Mouse (Mus musculus): ENCODE data around the gene Prmt7. TPM values are rescaled to one million over a fixed set of nuclear protein-coding genes. Genes with fewer than 3 reads are reported as not detected.

Prmt7 gene
- total RNA-seq, 2 experiments from 2014 or later: 27.5 to 29.8 TPM

GRCm38 (mm10) chr8:106273468-106273867, 62.7 kb downstream of the Prmt7 start:
- no peak overlapping the region for H3K27ac ChIP-seq
- no peak for DNase-seq
- intact Hi-C loops (cut with DNase I): no loop called here
- TF ChIP-seq CTCF (IDR thresholded peaks at IDR 0.05): no peak
- H3K4me3 ChIP-seq: no peak overlapping the region

DNA sequence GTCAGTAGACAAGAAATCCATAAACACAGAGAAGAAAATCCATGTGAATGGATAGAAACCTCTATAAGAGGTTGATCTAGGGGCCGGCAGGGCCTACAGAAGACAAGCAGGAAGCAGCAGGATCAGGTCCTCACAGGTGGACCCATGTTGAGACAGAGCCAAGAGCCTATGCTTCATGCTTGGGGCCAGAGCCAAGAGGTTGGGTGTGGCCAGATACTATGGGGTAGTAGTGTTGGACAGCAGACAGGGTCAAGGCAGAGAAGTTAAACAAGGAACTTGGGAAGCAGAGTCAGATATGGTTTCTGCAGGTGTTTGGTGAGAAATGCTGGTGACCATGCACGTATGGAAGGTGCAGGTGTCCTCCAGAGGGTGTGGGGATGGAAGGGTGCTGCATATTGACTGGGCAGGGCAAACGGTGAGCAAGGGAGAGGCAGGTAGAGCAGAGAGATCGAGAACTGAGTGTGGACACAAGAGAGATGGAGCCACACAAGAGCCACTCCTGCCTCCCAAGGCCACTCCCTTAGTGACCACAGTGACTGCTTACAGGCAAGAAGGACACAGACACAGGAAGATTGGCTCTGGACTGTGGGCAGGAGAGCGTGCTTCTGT, 66.1 kb downstream of the Prmt7 start:
- H3K27ac ChIP-seq: no peak overlapping the region
- no peak for TF ChIP-seq CTCF (IDR thresholded peaks at IDR 0.05)
- intact Hi-C loops (cut with DNase I): no loop called here

DNA sequence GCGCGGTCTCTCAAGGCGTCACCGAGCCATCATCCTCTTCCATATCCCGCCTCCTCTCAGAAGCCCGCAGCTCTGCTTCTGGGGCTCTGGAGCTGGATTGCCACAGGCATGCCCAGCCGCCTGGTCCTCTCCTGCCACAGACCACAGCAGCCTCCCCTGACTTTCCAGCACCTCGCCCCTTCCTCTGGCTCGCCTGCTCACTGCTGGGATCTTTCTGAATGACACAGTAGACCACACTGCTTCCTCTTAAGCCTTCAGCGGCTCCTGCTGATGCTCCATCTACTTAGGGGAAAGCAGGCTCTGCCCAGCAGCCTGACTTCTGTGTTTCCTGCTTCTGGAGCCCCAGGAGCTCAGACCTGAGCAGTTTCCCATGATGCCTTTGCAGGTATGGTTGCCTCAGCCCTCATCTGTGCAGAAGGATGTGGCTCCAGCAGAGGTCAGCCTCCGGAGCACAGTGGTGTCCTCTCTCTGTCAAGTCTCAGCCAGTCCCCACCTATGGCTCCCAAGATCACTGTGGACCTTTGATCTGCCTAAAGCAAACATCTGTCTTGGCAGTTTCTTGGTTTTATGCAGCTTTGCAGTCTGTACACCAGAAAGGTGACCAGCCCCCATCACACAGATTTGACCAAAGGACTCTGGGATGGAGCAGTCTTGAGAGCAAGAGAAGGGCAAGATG, 67.8 kb downstream of the Prmt7 start:
- no peak for DNase-seq
- Histone ChIP-seq H3K4me3 (no peak overlapping the region), H3K27ac (no peak overlapping the region)
- intact Hi-C loops (cut with DNase I): no loop called here
- no peak for TF ChIP-seq CTCF (IDR thresholded peaks at IDR 0.05)

More for the DNA sequence above, 66.1 kb downstream of the Prmt7 start:
- no peak overlapping the region for H3K4me3 ChIP-seq
- DNase-seq: no peak

- DNase-seq: no peak
- no peak for TF ChIP-seq CTCF (IDR thresholded peaks at IDR 0.05)
- intact Hi-C loops (cut with DNase I): no loop called here
- Histone ChIP-seq H3K4me3 (no peak overlapping the region), H3K27ac (no peak overlapping the region)
Measured at GRCm38 (mm10) chr8:106280154-106280553, 69.4 kb downstream of the Prmt7 start.

GRCm38 (mm10) chr8:106280844-106281243, 70.1 kb downstream of the Prmt7 start:
- TF ChIP-seq CTCF (IDR thresholded peaks at IDR 0.05): no peak
- Histone ChIP-seq H3K27ac (no peak overlapping the region), H3K4me3 (no peak overlapping the region)
- no peak for DNase-seq
- intact Hi-C loops (cut with DNase I): no loop called here

GRCm38 (mm10) chr8:106287445-106287844, 76.7 kb downstream of the Prmt7 start:
- Histone ChIP-seq H3K4me3 (no peak overlapping the region), H3K27ac (no peak overlapping the region)
- no peak for DNase-seq
- intact Hi-C loops (cut with DNase I): no loop called here
- TF ChIP-seq CTCF (IDR thresholded peaks at IDR 0.05): no peak

DNA sequence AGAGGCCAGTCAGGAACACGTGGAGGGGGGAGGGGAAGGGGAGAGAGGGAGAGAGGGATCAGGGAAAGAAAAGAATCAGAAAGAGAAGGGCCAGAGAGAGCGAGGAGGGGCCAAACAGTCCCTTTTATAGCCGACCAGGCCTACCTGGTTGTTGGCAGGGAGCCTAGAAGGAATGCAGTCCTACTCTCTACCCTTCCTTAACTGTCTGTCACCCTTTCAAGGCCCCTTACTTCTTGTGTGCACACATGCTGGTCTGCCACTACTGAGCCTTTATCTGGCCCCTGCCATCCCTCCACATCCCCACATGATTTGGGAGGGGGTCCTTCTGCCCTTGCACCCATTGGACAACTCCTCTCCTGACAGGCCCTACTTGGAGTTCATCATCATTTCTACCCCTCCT, 78.0 kb downstream of the Prmt7 start:
- H3K27ac ChIP-seq: no peak overlapping the region
- intact Hi-C loops (cut with DNase I): no loop called here
- DNase-seq: no peak
- no peak overlapping the region for H3K4me3 ChIP-seq
- no peak for TF ChIP-seq CTCF (IDR thresholded peaks at IDR 0.05)

- intact Hi-C loops (cut with DNase I): no loop called here
- H3K27ac ChIP-seq: no peak overlapping the region
- TF ChIP-seq CTCF (IDR thresholded peaks at IDR 0.05): no peak
- no peak for DNase-seq
- H3K4me3 ChIP-seq: no peak overlapping the region
Measured at GRCm38 (mm10) chr8:106289464-106289863, 78.7 kb downstream of the Prmt7 start.

- DNase-seq: peak; percentile 56
- intact Hi-C loops (cut with DNase I): no loop called here
- H3K4me3 ChIP-seq: no peak overlapping the region
- TF ChIP-seq CTCF (IDR thresholded peaks at IDR 0.05): no peak
- H3K27ac ChIP-seq: no peak overlapping the region
Measured at GRCm38 (mm10) chr8:106292484-106293396, 82.0 kb downstream of the Prmt7 start.

- Histone ChIP-seq H3K27ac (peak overlapping the region; percentile 58), H3K4me3 (no peak overlapping the region)
- intact Hi-C loops (cut with DNase I): no loop called here
- DNase-seq: peak; percentile 64
- no peak for TF ChIP-seq CTCF (IDR thresholded peaks at IDR 0.05)
Measured at GRCm38 (mm10) chr8:106298261-106298660, 87.5 kb downstream of the Prmt7 start.

DNA sequence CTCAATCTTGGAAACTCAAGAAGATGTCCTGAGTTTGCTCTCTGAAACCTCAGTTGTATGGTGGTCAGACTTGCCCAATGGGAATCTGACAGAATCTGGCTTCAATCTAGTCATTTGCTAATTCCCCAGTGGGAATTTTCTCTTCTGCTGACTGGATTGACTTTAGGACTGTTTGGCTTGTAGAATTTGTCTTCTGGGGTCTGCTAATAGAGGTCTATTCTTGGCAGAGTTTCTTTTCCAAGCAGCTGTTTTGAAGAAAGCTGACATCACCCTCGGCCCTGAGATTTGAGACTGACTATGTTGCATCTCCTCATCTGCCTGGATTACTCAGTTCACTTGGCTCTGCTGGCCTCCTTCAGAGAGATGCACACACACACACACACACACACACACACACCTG, 88.1 kb downstream of the Prmt7 start:
- Histone ChIP-seq H3K4me3 (no peak overlapping the region), H3K27ac (peak overlapping the region; percentile 58)
- intact Hi-C loops (cut with DNase I): no loop called here
- peak; percentile 40 for DNase-seq
- TF ChIP-seq CTCF (IDR thresholded peaks at IDR 0.05): no peak

- no peak overlapping the region for H3K27ac ChIP-seq
- no peak overlapping the region for H3K4me3 ChIP-seq
- 0 out of 2 replicates have a peak, but pooled peaks have one; percentile 3 for TF ChIP-seq CTCF (IDR thresholded peaks at IDR 0.05)
- intact Hi-C loops (cut with DNase I): no loop called here
- no peak for DNase-seq
Measured at GRCm38 (mm10) chr8:106299686-106300085, 89.0 kb downstream of the Prmt7 start.

Measured in gastrocnemius, adult 2 months (tissue).